Mouse (Mus musculus) lung, embryonic 14.5 days (tissue): ENCODE data around the gene Ltbp1. TPM values are rescaled to one million over a fixed set of nuclear protein-coding genes. Genes with fewer than 3 reads are reported as not detected.
A peak's percentile ranks its signal among the peaks of the same experiment; 100 is the strongest.

ENCODE experiments used
- ATAC-seq: fragments of 200-750 bp; cut with Nextera tagmentation; 2 replicates; pipeline ENCODE4 v1.8.0; 2017; ENCODE audit warnings: mild to moderate bottlenecking, moderate TSS enrichment, moderate library complexity; ENCODE audit not compliant: insufficient read depth
- DNase-seq: peaks from one replicate; pipeline ENCODE4 v3.0.0-alpha.2; 2015
- H3K27ac ChIP-seq: fragments of 300-500 bp; sonication (generic); 2 replicates; pipeline ENCODE4 v1.5.1; 2014; ENCODE audit warnings: low read depth, mild to moderate bottlenecking, moderate library complexity
- H3K27me3 ChIP-seq: fragments of 300-500 bp; sonication (generic); 2 replicates; pipeline ENCODE4 v1.6.1; 2014; ENCODE audit warnings: low read length, control low read depth; ENCODE audit not compliant: insufficient read depth
- H3K36me3 ChIP-seq: fragments of 300-500 bp; sonication (generic); 2 replicates; pipeline ENCODE4 v1.6.1; 2014; ENCODE audit warnings: control low read depth; ENCODE audit not compliant: insufficient read depth
- H3K4me1 ChIP-seq: fragments of 300-500 bp; sonication (generic); 2 replicates; pipeline ENCODE4 v1.6.1; 2014; ENCODE audit warnings: antibody characterized with exemption, control low read depth; ENCODE audit not compliant: insufficient read depth
- H3K4me2 ChIP-seq: fragments of 300-500 bp; sonication (generic); 2 replicates; pipeline ENCODE4 v1.6.1; 2014; ENCODE audit warnings: mild to moderate bottlenecking
- H3K4me3 ChIP-seq: fragments of 300-500 bp; sonication (generic); 2 replicates; pipeline ENCODE4 v1.5.1; 2014; ENCODE audit warnings: low read depth, low read length
- H3K9ac ChIP-seq: fragments of 300-500 bp; sonication (generic); 2 replicates; pipeline ENCODE4 v1.6.1; 2014
- H3K9me3 ChIP-seq: fragments of 300-500 bp; sonication (generic); 2 replicates; pipeline ENCODE4 v1.6.1; 2016; ENCODE audit warnings: low read depth, low read length, control low read depth
- CTCF ChIP-seq: IDR thresholded peaks from 2 replicates; pipeline ENCODE4 v1.5.1; 2016; ENCODE audit warnings: antibody characterized with exemption, low read depth
- WGBS: fragments of 180-500 bp; shearing (Covaris S2); extraction: QIAGEN DNeasy Blood & Tissue Kit; methylation state at CpG from one replicate; pipeline ENCODE4 v1.1.7; 2014; 5-methylcytosine and 5-hydroxymethylcytosine counted together
- polyA plus RNA-seq: library from polyadenylated mRNA; unstranded; fragments of >200 nt; fragmentation: Nextera tagmentation; extraction: Ambion mirVana; gene quantifications from 2 replicates; pipeline ENCODE4 v1.2.1, GENCODE M21; 2014

Gene Ltbp1
- polyA plus RNA-seq, 1 experiment from 2014 or later: 33.8 TPM

GRCm38 (mm10) chr17:75110252-75111205, 105.2 kb downstream of the Ltbp1 start:
- Histone ChIP-seq H3K4me3 (no peak overlapping the region), H3K27me3 (no peaks in the 10 kb centered on the region), H3K9me3 (no peaks in the 10 kb centered on the region), H3K27ac (peak overlapping the region; percentile 25; the same call in 1 of the 2 replicates), H3K4me2 (no peak overlapping the region), H3K36me3 (no peaks in the 10 kb centered on the region), H3K4me1 (0 out of 2 replicates have a peak, but pooled peaks cover 9% of the 10 kb centered on the region), H3K9ac (no peak overlapping the region)
- DNase-seq (peak; percentile 65), ATAC-seq (0 out of 2 replicates have a peak, but pooled peaks have one; percentile 13)
- WGBS: 68% methylated on average over 16 of the region's 16 CpGs
- no peak for TF ChIP-seq CTCF

GRCm38 (mm10) chr17:75115594-75115993, 110.2 kb downstream of the Ltbp1 start:
- 0 out of 2 replicates have a peak, but pooled peaks cover under 1% of the 10 kb centered on the region for H3K4me1 ChIP-seq
- no peak for DNase-seq
- TF ChIP-seq CTCF: no peak
- H3K27ac ChIP-seq: no peak overlapping the region
- H3K9me3 ChIP-seq: no peaks in the 10 kb centered on the region
- H3K4me2 ChIP-seq: no peak overlapping the region
- H3K36me3 ChIP-seq: no peaks in the 10 kb centered on the region
- no peaks in the 10 kb centered on the region for H3K27me3 ChIP-seq
- H3K9ac ChIP-seq: no peak overlapping the region
- 69% methylated on average over 8 of the region's 8 CpGs for WGBS
- H3K4me3 ChIP-seq: no peak overlapping the region
- no peak for ATAC-seq

- ATAC-seq: no peak
- Histone ChIP-seq H3K27ac (no peak overlapping the region), H3K9ac (no peak overlapping the region), H3K4me1 (no peaks in the 10 kb centered on the region), H3K9me3 (no peaks in the 10 kb centered on the region), H3K4me2 (no peak overlapping the region), H3K36me3 (no peaks in the 10 kb centered on the region), H3K27me3 (no peaks in the 10 kb centered on the region), H3K4me3 (no peak overlapping the region)
- WGBS: 81% methylated on average over 3 of the region's 3 CpGs
- DNase-seq: no peak
- no peak for TF ChIP-seq CTCF
These were observed 113.5 kb downstream of the Ltbp1 start for GRCm38 (mm10) chr17:75118896-75119295.

GRCm38 (mm10) chr17:75119422-75119821, 114.1 kb downstream of the Ltbp1 start:
- H3K27ac ChIP-seq: no peak overlapping the region
- 41% methylated on average over 3 of the region's 3 CpGs for WGBS
- H3K4me2 ChIP-seq: no peak overlapping the region
- no peak overlapping the region for H3K9ac ChIP-seq
- no peaks in the 10 kb centered on the region for H3K4me1 ChIP-seq
- peak; percentile 45 for DNase-seq
- no peak for TF ChIP-seq CTCF
- no peak overlapping the region for H3K4me3 ChIP-seq
- H3K36me3 ChIP-seq: no peaks in the 10 kb centered on the region
- no peaks in the 10 kb centered on the region for H3K9me3 ChIP-seq
- ATAC-seq: 0 out of 2 replicates have a peak, but pooled peaks have one; percentile 16
- no peaks in the 10 kb centered on the region for H3K27me3 ChIP-seq

GRCm38 (mm10) chr17:75120071-75120470, 114.7 kb downstream of the Ltbp1 start:
- H3K27ac ChIP-seq: no peak overlapping the region
- H3K4me2 ChIP-seq: no peak overlapping the region
- 63% methylated on average over 6 of the region's 6 CpGs for WGBS
- no peak for ATAC-seq
- no peak for DNase-seq
- no peaks in the 10 kb centered on the region for H3K4me1 ChIP-seq
- H3K4me3 ChIP-seq: no peak overlapping the region
- no peak overlapping the region for H3K9ac ChIP-seq
- no peaks in the 10 kb centered on the region for H3K36me3 ChIP-seq
- no peak for TF ChIP-seq CTCF
- H3K27me3 ChIP-seq: no peaks in the 10 kb centered on the region
- no peaks in the 10 kb centered on the region for H3K9me3 ChIP-seq

- no peaks in the 10 kb centered on the region for H3K36me3 ChIP-seq
- no peak overlapping the region for H3K27ac ChIP-seq
- ATAC-seq: peak; percentile 28; the same call in 1 of the 2 replicates
- no peak overlapping the region for H3K4me3 ChIP-seq
- H3K9me3 ChIP-seq: no peaks in the 10 kb centered on the region
- 72% methylated on average over 8 of the region's 8 CpGs for WGBS
- H3K27me3 ChIP-seq: no peaks in the 10 kb centered on the region
- no peaks in the 10 kb centered on the region for H3K4me1 ChIP-seq
- peak; percentile 37 for DNase-seq
- no peak overlapping the region for H3K9ac ChIP-seq
- no peak overlapping the region for H3K4me2 ChIP-seq
- TF ChIP-seq CTCF: peak; percentile 44
These were observed 117.4 kb downstream of the Ltbp1 start for GRCm38 (mm10) chr17:75122584-75123282.
